Mouse (Mus musculus) left cerebral cortex, postnatal 4 days (tissue): ENCODE data around the gene Stra8. TPM values are rescaled to one million over a fixed set of nuclear protein-coding genes. Genes with fewer than 3 reads are reported as not detected.

Experiments
- DNase-seq: peaks from one replicate; pipeline ENCODE4 v3.0.0-alpha.2; 2022
- intact Hi-C: fragments of 180-260 bp; cut with DNase I; formaldehyde crosslinking; loops from one replicate; pipeline ENCODE4 v1.15.1; 2025
- total RNA-seq, 2 experiments: library from RNA; stranded (reverse); gene quantifications; 2 replicates each; pipeline ENCODE4 v1.2.3; 2021

Gene Stra8
- total RNA-seq, 2 experiments from 2014 or later = not detected

- intact Hi-C loops = no loop called here
- DNase-seq = no peak
Observed at GRCm38 (mm10) chr6:34988081-34988761, 68.3 kb downstream of the Stra8 start, which contains the start of gene Slc23a4. Gene Slc23a4, minus strand, starts transcription at chr6:34988404.

Other genes with a start within 250 kb of the Stra8 start
- 10 to 100 TPM; 16.4 to 18.5 TPM for gene Agbl3, start 139.7 kb upstream of the Stra8 start, total RNA-seq
- gene Tmem140, start 57.0 kb upstream of the Stra8 start, total RNA-seq = 1 to 10 TPM in 1 of 2 experiments, under 1 TPM in 1; 0.84 to 1.4 TPM
- gene Cyren, start 42.1 kb upstream of the Stra8 start, total RNA-seq = 1 to 10 TPM; 5.3 to 5.7 TPM
- gene Wdr91, start 9.3 kb upstream of the Stra8 start, total RNA-seq = 10 to 100 TPM; 26.7 to 28.5 TPM
- 1 to 10 TPM; 2.0 to 2.5 TPM for gene Slc23a4, start 68.2 kb downstream of the Stra8 start, total RNA-seq
- 10 to 100 TPM; 38.4 to 48.2 TPM for gene Cnot4, start 213.6 kb downstream of the Stra8 start, total RNA-seq